Mouse (Mus musculus) naive thymus-derived CD4-positive, alpha-beta T cell, adult 5 months (primary cell): ENCODE results near the gene Kars. TPM values are rescaled to one million over a fixed set of nuclear protein-coding genes. Genes with fewer than 3 reads are reported as not detected.

Experiments
- polyA plus RNA-seq: library from polyadenylated mRNA; unstranded; fragments of 100-300 nt; shearing (Covaris generic); gene quantifications from one replicate; pipeline ENCODE4 v1.2.1, GENCODE M21; 2017

Gene Kars
- polyA plus RNA-seq, result 73.2 TPM

GRCm38 (mm10) chr8:112010997-112011815 is at the start of gene Kars, which contains the start of gene Terf2ip:
Gene Kars, minus strand, starts transcription at chr8:112011323.
Gene Terf2ip, plus strand, starts transcription at chr8:112011398.

DNA sequence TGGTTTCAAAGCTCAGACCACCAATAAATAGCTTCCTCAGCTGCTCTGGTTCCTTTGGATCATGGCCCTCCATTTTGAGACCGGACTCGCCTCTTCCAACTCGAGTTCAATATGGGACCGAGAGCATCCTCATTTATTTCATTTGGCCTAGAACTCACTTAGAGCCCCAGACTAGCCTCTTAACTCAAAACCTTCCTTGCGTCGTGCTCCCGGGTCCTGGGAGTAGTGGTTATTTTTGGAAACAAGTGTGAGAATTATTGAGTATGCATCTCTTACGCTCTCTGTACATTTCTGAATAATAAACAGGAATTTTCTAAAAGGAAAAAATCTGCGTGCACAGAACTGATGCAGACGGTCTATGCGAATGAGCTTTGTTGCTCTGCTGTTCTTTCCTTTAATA is 3.8 kb upstream of the Kars start, which contains the start of gene Gm6793:
Gm6793 (minus strand) TSS at position 101 of the 400 bp plus-strand sequence.

DNA sequence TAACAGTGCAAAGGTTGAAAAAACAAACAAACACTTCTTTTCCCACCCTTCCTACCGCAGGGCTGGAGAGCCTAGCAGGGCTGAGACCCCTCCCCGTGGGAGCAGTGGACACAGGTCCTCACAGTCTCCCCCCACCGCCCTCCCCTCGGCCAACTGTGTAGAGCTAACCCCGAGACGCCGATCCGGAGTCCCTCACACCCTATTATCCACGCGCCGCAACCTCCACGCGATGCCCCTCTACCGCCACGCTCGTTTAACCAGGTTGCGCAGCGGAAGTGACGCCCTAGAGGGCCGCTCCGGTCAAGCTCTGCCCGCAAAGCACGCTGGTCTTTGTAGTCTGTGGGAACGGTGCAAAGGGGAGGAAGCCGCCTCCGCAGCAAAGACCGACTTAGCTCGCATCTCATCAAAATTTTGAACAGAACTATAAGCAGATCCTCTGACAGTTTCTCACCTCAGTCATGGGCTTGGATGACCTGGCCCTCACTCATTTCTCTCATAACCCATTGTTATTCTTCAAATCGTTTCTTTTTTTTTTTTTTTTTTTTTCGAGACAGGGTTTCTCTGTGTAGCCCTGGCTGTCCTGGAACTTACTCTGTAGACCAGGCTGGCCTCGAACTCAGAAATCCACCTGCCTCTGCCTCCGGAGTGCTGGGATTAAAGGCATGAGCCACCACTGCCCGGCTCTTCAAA is 19.0 kb downstream of the Kars start, which contains the start of gene Adat1:
Adat1 (minus strand) TSS at position 290 of the 690 bp plus-strand sequence.

Other genes starting within 250 kb of the Kars start
- gene Cfdp1, start 157.0 kb downstream of the Kars start, polyA plus RNA-seq, result 70.0 TPM
- 1.8 TPM for gene Tmem170, start 134.6 kb downstream of the Kars start, polyA plus RNA-seq
- gene Chst5, start 100.9 kb downstream of the Kars start, polyA plus RNA-seq, result not detected
- 0.36 TPM for gene Tmem231, start 77.4 kb downstream of the Kars start, polyA plus RNA-seq
- 281 TPM for gene Gabarapl2, start 70.6 kb downstream of the Kars start, polyA plus RNA-seq
- 4.4 TPM for gene Adat1, start 19.0 kb downstream of the Kars start, polyA plus RNA-seq
- 27.0 TPM for gene Terf2ip, start 75 bp upstream of the Kars start, polyA plus RNA-seq
- gene Gm6793, start 3.7 kb upstream of the Kars start, polyA plus RNA-seq, result 1.6 TPM